ENCODE assay signal across 8 mouse cellular contexts in the genomic region with DNA sequence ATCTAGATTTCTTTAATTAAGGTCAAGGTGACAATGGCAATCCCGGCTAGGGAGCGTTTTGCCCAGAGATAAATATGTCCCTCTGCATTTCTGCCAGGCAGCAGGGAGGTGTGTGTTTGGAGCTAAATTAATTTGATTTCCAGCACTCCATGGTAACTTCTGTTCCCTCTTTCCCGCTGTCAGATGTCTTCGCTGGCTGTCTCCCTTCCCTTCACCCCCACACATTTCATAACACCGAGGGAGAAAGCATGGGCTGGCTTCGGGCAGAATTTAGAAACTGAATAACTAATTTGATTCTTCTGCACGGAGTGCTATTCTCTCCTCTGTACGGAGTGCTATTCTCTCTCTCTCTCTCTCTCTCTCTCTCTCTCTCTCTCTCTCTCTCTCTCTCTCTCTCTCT. TPM values are rescaled to one million over a fixed set of nuclear protein-coding genes. Genes with fewer than 3 reads are reported as not detected.
DNase-seq lines count a peak whose midpoint lies in the region; ATAC-seq and TF ChIP-seq lines count a peak whose summit lies in the region.

No protein-coding gene starts in this region.

- H3K4me2 ChIP-seq in lung, embryonic 16.5 days (ENCODE audit: low read depth, low read length) = peak overlapping the region; percentile 97
- H3K4me2 ChIP-seq in lung, postnatal 0 days (replicated peaks; ENCODE audit: low read depth, low read length) = peak overlapping the region; percentile 98
- peak overlapping the region; percentile 99 for H3K4me2 ChIP-seq in stomach, embryonic 15.5 days

- H3K9me3 ChIP-seq in lung, embryonic 16.5 days (ENCODE audit: control insufficient read depth, low read length) = no peaks in the 10 kb centered on the region
- H3K9me3 ChIP-seq in lung, postnatal 0 days (ENCODE audit: low read length) = no peaks in the 10 kb centered on the region
- H3K9me3 ChIP-seq in stomach, embryonic 15.5 days = no peaks in the 10 kb centered on the region

- TF ChIP-seq CTCF in lung, postnatal 0 days (IDR thresholded peaks at IDR 0.05) = no peak

- 27% methylated on average over 8 of the region's 8 CpGs for WGBS in lung, embryonic 16.5 days
- 38% methylated on average over 8 of the region's 8 CpGs for WGBS in lung, postnatal 0 days
- WGBS in stomach, embryonic 15.5 days = 29% methylated on average over 8 of the region's 8 CpGs

- H3K27ac ChIP-seq in lung, embryonic 16.5 days (ENCODE audit: low read length) = no peak overlapping the region
- no peak overlapping the region for H3K27ac ChIP-seq in lung, postnatal 0 days (ENCODE audit: low read length)
- H3K27ac ChIP-seq in stomach, embryonic 15.5 days = no peak overlapping the region

- TF ChIP-seq EP300 in lung, postnatal 0 days (IDR thresholded peaks at IDR 0.05) = no peak

- ATAC-seq in lung, embryonic 16.5 days (ENCODE audit: low read depth) = no peak
- ATAC-seq in lung, postnatal 0 days = no peak
- no peak for ATAC-seq in stomach, embryonic 15.5 days (ENCODE audit: insufficient read depth, low FRiP score, low read depth)

- H3K27me3 ChIP-seq in lung, embryonic 16.5 days (ENCODE audit: control insufficient read depth, insufficient read depth, low read depth, low read length) = no peaks in the 10 kb centered on the region
- no peaks in the 10 kb centered on the region for H3K27me3 ChIP-seq in lung, postnatal 0 days (replicated peaks; ENCODE audit: insufficient read depth, low read length)
- no peaks in the 10 kb centered on the region for H3K27me3 ChIP-seq in stomach, embryonic 15.5 days (replicated peaks)

- H3K4me3 ChIP-seq in lung, embryonic 16.5 days (ENCODE audit: low read length) = peak overlapping the region; percentile 72
- H3K4me3 ChIP-seq in lung, postnatal 0 days (ENCODE audit: low read depth, low read length) = peak overlapping the region; percentile 53; the same call in 1 of the 2 replicates
- H3K4me3 ChIP-seq in stomach, embryonic 15.5 days (replicated peaks) = peak overlapping the region; percentile 64

- H3K4me1 ChIP-seq in lung, embryonic 16.5 days (replicated peaks; ENCODE audit: control insufficient read depth, insufficient read depth, low read length) = peaks cover 3% of the 10 kb centered on the region; the same call in 1 of the 2 replicates
- no peaks in the 10 kb centered on the region for H3K4me1 ChIP-seq in lung, postnatal 0 days (ENCODE audit: insufficient read depth, low read depth, low read length)
- H3K4me1 ChIP-seq in stomach, embryonic 15.5 days = peaks cover 8% of the 10 kb centered on the region; the same call in 1 of the 2 replicates

- H3K36me3 ChIP-seq in lung, embryonic 16.5 days (ENCODE audit: control insufficient read depth, insufficient read depth, low read length) = no peaks in the 10 kb centered on the region
- no peaks in the 10 kb centered on the region for H3K36me3 ChIP-seq in lung, postnatal 0 days (ENCODE audit: insufficient read depth, low read length)
- no peaks in the 10 kb centered on the region for H3K36me3 ChIP-seq in stomach, embryonic 15.5 days

- no peak overlapping the region for H3K9ac ChIP-seq in lung, embryonic 16.5 days (ENCODE audit: low read length)
- H3K9ac ChIP-seq in lung, postnatal 0 days (replicated peaks; ENCODE audit: low read depth) = no peak overlapping the region
- H3K9ac ChIP-seq in stomach, embryonic 15.5 days = no peak overlapping the region

- no peak for DNase-seq in lung, postnatal 4 days
- DNase-seq in frontal cortex, postnatal 14 days (ENCODE audit: low spot score in 2 of 2) = peak; percentile 43 to 63
- peak; percentile 12 for DNase-seq in kidney, postnatal 10 days
- peak; percentile 33 for DNase-seq in lung, postnatal 0 days (ENCODE audit: low spot score)
- DNase-seq in adipocyte (ENCODE audit: low spot score) = no peak
- DNase-seq in thymus, postnatal 0 days (ENCODE audit: low spot score) = no peak

RNA-seq across cellular contexts. Expression of a gene that starts 0.6 kb away (rescaled TPM):
- polyA plus RNA-seq in lung, embryonic 16.5 days (2015; fragmentation: Nextera tagmentation; extraction: Ambion mirVana) = 3.2 and 3.7 TPM in 2 replicates
- 17.1 and 21.6 TPM in 2 replicates for polyA plus RNA-seq in lung, postnatal 0 days (2015; fragmentation: Nextera tagmentation; extraction: Ambion mirVana)
- 3.3 and 3.4 TPM in 2 replicates for polyA plus RNA-seq in stomach, embryonic 15.5 days (2015; fragmentation: Nextera tagmentation; extraction: Ambion mirVana)
- 0.50 and 0.64 TPM in 2 replicates for polyA plus RNA-seq in thymus, postnatal 0 days (2015; fragmentation: Nextera tagmentation; extraction: Ambion mirVana)

RNA-seq across cellular contexts. Expression of a gene that starts 52.7 kb away (rescaled TPM):
- polyA plus RNA-seq in lung, embryonic 16.5 days (2015; fragmentation: Nextera tagmentation; extraction: Ambion mirVana) = 3.2 and 4.6 TPM in 2 replicates
- polyA plus RNA-seq in lung, postnatal 0 days (2015; fragmentation: Nextera tagmentation; extraction: Ambion mirVana) = 5.0 and 5.5 TPM in 2 replicates
- 1.4 TPM in 2 replicates for polyA plus RNA-seq in stomach, embryonic 15.5 days (2015; fragmentation: Nextera tagmentation; extraction: Ambion mirVana)
- 0.04 and 0.12 TPM in 2 replicates for polyA plus RNA-seq in thymus, postnatal 0 days (2015; fragmentation: Nextera tagmentation; extraction: Ambion mirVana)

Comparison
In these comparisons a context has a peak if more than half of its experiments do, and no peak if none do; other contexts are left out.
1. DNase-seq: peak in frontal cortex, postnatal 14 days (2 of 2), kidney, postnatal 10 days (single experiment) and lung, postnatal 0 days (single experiment); none in lung, postnatal 4 days (0 of 2), adipocyte (single experiment) and thymus, postnatal 0 days (single experiment).
2. Peak in every context shown above with its lines, with median percentiles within 50 percentile points of each other: H3K4me2 ChIP-seq and H3K4me3 ChIP-seq.